24 mouse cellular contexts compared by ENCODE assay signal in genomic region chr7:80912496-80912895, GRCm38 (mm10). TPM values are rescaled to one million over a fixed set of nuclear protein-coding genes. Genes with fewer than 3 reads are reported as not detected.
DNase-seq lines count a peak whose midpoint lies in the region; ATAC-seq and TF ChIP-seq lines count a peak whose summit lies in the region.
"Had no signal": no experiment of that assay in that cellular context is flagged by ENCODE, and none has a peak within 500 bp of the region (broad histone marks: within the 10 kb centered on the region; RNA-seq: fewer than 3 reads in every experiment).

No protein-coding gene starts in this region.

- H3K9ac ChIP-seq in ES-E14 (ENCODE audit: insufficient read depth, low read depth, low read length, poor library complexity, severe bottlenecking): no peak overlapping the region
- H3K9ac ChIP-seq in stomach, postnatal 0 days (ENCODE audit: low read length): no peak overlapping the region
- H3K9ac ChIP-seq: embryonic facial prominence, embryonic 15.5 days; hindbrain, embryonic 14.5 days had no signal

- H3K4me3 ChIP-seq in layer of hippocampus, adult 2 months: no peak overlapping the region
- H3K4me3 ChIP-seq in ES-E14 (ENCODE audit: insufficient read depth in 1 of 2, low read depth in 1 of 2, low read length in 2 of 2, poor library complexity in 1 of 2, severe bottlenecking in 1 of 2): no peak overlapping the region
- H3K4me3 ChIP-seq in stomach, postnatal 0 days (ENCODE audit: low read depth, low read length): no peak overlapping the region
- H3K4me3 ChIP-seq: embryonic facial prominence, embryonic 15.5 days; erythroblast, embryonic 14.5 days; forebrain, embryonic 10.5 days; heart, embryonic 10.5 days had no signal

- H3K36me3 ChIP-seq in ES-E14 (ENCODE audit: control insufficient read depth, insufficient read depth, low read length, poor library complexity, severe bottlenecking): peaks cover 10% of the 10 kb centered on the region
- H3K36me3 ChIP-seq in stomach, postnatal 0 days (ENCODE audit: control insufficient read depth, insufficient read depth, low read length): peaks cover 11% of the 10 kb centered on the region; the same call in 1 of the 2 replicates

- WGBS in stomach, postnatal 0 days: 77% methylated on average over 8 of the region's 8 CpGs

- TF ChIP-seq CTCF in layer of hippocampus, adult 2 months (conservative IDR thresholded peaks at IDR 0.05): no peak
- no peak for TF ChIP-seq CTCF in stomach, postnatal 0 days (IDR thresholded peaks at IDR 0.05; ENCODE audit: low read depth)

- TF ChIP-seq EP300 in stomach, postnatal 0 days (optimal IDR thresholded peaks at IDR 0.05): no peak

- H3K4me1 ChIP-seq in ES-E14 (ENCODE audit: control insufficient read depth in 2 of 2, insufficient read depth in 2 of 2, low read length in 2 of 2, poor library complexity in 1 of 2): peaks cover 4 to 16% of the 10 kb centered on the region in 2 experiments; a peak in 2 of 4 replicates
- H3K4me1 ChIP-seq in stomach, postnatal 0 days (replicated peaks; ENCODE audit: control insufficient read depth, insufficient read depth): no peaks in the 10 kb centered on the region
- H3K4me1 ChIP-seq: embryonic facial prominence, embryonic 15.5 days; forebrain, embryonic 10.5 days; heart, embryonic 10.5 days had no signal

- peak overlapping the region; percentile 46 for H3K27ac ChIP-seq in layer of hippocampus, adult 2 months
- 0 out of 2 replicates have a peak overlapping the region, but pooled peaks have one; percentile 1 for H3K27ac ChIP-seq in ES-E14 (ENCODE audit: insufficient read depth, low read depth, low read length, poor library complexity, severe bottlenecking)
- H3K27ac ChIP-seq in stomach, postnatal 0 days (replicated peaks): no peak overlapping the region; the same call in 1 of the 2 replicates
- H3K27ac ChIP-seq: embryonic facial prominence, embryonic 15.5 days; forebrain, embryonic 10.5 days; heart, embryonic 10.5 days; hindbrain, embryonic 14.5 days had no signal

- no peaks in the 10 kb centered on the region for H3K9me3 ChIP-seq in ES-E14 (ENCODE audit: control insufficient read depth, insufficient read depth, low read depth, low read length)
- no peaks in the 10 kb centered on the region for H3K9me3 ChIP-seq in stomach, postnatal 0 days (ENCODE audit: control insufficient read depth, low read length)
- H3K9me3 ChIP-seq: embryonic facial prominence, embryonic 15.5 days; forebrain, embryonic 10.5 days; heart, embryonic 10.5 days had no signal

- no peaks in the 10 kb centered on the region for H3K27me3 ChIP-seq in stomach, postnatal 0 days (ENCODE audit: control insufficient read depth, insufficient read depth, low read length)
- H3K27me3 ChIP-seq: embryonic facial prominence, embryonic 15.5 days had no signal

- in situ Hi-C loops in ES-E14 (cut with MboI; ENCODE audit: low sequenced_read_pairs in 2 of 2, unreplicated experiment in 2 of 2): no loop called here

- ATAC-seq in activated CD4-positive, CD25-positive, alpha-beta regulatory T cell, adult 4 months: peak; percentile 76
- peak; percentile 53; the same call in 1 of the 2 replicates for ATAC-seq in stomach, postnatal 0 days (ENCODE audit: low FRiP score, low TSS enrichment)
- ATAC-seq: forebrain, embryonic 14.5 days had no signal

- no peak overlapping the region for H3K4me2 ChIP-seq in stomach, postnatal 0 days (replicated peaks; ENCODE audit: low read depth)
- H3K4me2 ChIP-seq: embryonic facial prominence, embryonic 15.5 days; hindbrain, embryonic 14.5 days had no signal

- no peak for DNase-seq in layer of hippocampus, adult 2 months (ENCODE audit: low spot score in 2 of 2)
- DNase-seq in layer of hippocampus, postnatal 10 days (ENCODE audit: low spot score in 2 of 2): no peak
- DNase-seq in ES-E14 (ENCODE audit: low read depth, low spot score): no peak
- no peak for DNase-seq in stomach, postnatal 0 days (ENCODE audit: low spot score)
- DNase-seq in retina, embryonic 14.5 days (ENCODE audit: low spot score): no peak
- no peak for DNase-seq in heart, adult 8-10 months (ENCODE audit: low spot score)
- no peak for DNase-seq in cerebellum, adult 9-10 months
- DNase-seq: adrenal gland, adult 8-10 months; adrenal gland, postnatal 36 days; cerebellum, adult 2 months; cerebellum, postnatal 14 days; embryo, embryonic 11 days; gastrocnemius, postnatal 36 days; heart, adult 11 months; heart, postnatal 10 days had no signal

TF ChIP-seq in ES-E14, 5 proteins besides CTCF, POLR2A, EP300 and RAD21:
- TF ChIP-seq HCFC1 (IDR thresholded peaks at IDR 0.05; ENCODE audit: borderline replicate concordance, insufficient read depth, low read length) (no peak), ZC3H11A (IDR thresholded peaks at IDR 0.05; ENCODE audit: borderline replicate concordance, low read depth, low read length) (no peak), CHD2 (IDR thresholded peaks at IDR 0.05; ENCODE audit: low read depth, low read length) (no peak), MAFK (IDR thresholded peaks at IDR 0.05; ENCODE audit: insufficient read depth, low read depth, low read length) (no peak), ZNF384 (IDR thresholded peaks at IDR 0.05; ENCODE audit: low read depth, low read length) (no peak)

RNA-seq across cellular contexts. Expression of gene Nmb, which starts 7.6 kb away (rescaled TPM):
- 10 to 100 TPM; 10.7 to 13.7 TPM for total RNA-seq in layer of hippocampus, adult 2 months (2021)
- total RNA-seq in layer of hippocampus, postnatal 10 days (2021): 10 to 100 TPM in 1 of 2 experiments, 1 to 10 TPM in 1; 9.9 to 12.7 TPM
- 17.4 and 23.2 TPM in 2 replicates for total RNA-seq in ES-E14 (2012; rRNA removed)
- polyA plus RNA-seq in activated CD4-positive, CD25-positive, alpha-beta regulatory T cell, adult 4 months (2017; shearing (Covaris generic)): 10 to 100 TPM; 58.7 to 67.5 TPM
- 1.9 and 3.3 TPM in 2 replicates for polyA plus RNA-seq in stomach, postnatal 0 days (2015; fragmentation: Nextera tagmentation; extraction: Ambion mirVana)
- 10 to 100 TPM in 1 of 4 experiments, 1 to 10 TPM in 3; 5.1 to 11.7 (median 7.9) TPM for total RNA-seq in heart, adult 8-10 months (2022)
- total RNA-seq: common myeloid progenitor, adult 5-6 weeks; hematopoietic stem cell, adult 5-6 weeks had no signal
- polyA plus RNA-seq: erythroblast, embryonic 14.5 days had no signal

RNA-seq across cellular contexts. Expression of gene Wdr73, which starts 11.4 kb away (rescaled TPM):
- 10 to 100 TPM; 31.2 to 33.3 TPM for total RNA-seq in layer of hippocampus, adult 2 months (2021)
- total RNA-seq in layer of hippocampus, postnatal 10 days (2021): 10 to 100 TPM; 28.4 to 33.4 TPM
- 38.2 and 41.5 TPM in 2 replicates for total RNA-seq in ES-E14 (2012; rRNA removed)
- polyA plus RNA-seq in activated CD4-positive, CD25-positive, alpha-beta regulatory T cell, adult 4 months (2017; shearing (Covaris generic)): 10 to 100 TPM; 22.5 to 27.1 TPM
- 16.8 and 16.9 TPM in 2 replicates for polyA plus RNA-seq in stomach, postnatal 0 days (2015; fragmentation: Nextera tagmentation; extraction: Ambion mirVana)
- total RNA-seq in heart, adult 8-10 months (2022): 1 to 10 TPM; 4.6 to 7.6 (median 6.3) TPM

RNA-seq across cellular contexts. Expression of gene Sec11a, which starts 35.1 kb away (rescaled TPM):
- total RNA-seq in layer of hippocampus, adult 2 months (2021): 10 to 100 TPM; 54.2 to 56.2 TPM
- 10 to 100 TPM; 75.7 to 79.5 TPM for total RNA-seq in layer of hippocampus, postnatal 10 days (2021)
- total RNA-seq in ES-E14 (2012; rRNA removed): 171 and 218 TPM in 2 replicates
- polyA plus RNA-seq in activated CD4-positive, CD25-positive, alpha-beta regulatory T cell, adult 4 months (2017; shearing (Covaris generic)): 100 to 1,000 TPM; 243 to 262 TPM
- 167 and 168 TPM in 2 replicates for polyA plus RNA-seq in stomach, postnatal 0 days (2015; fragmentation: Nextera tagmentation; extraction: Ambion mirVana)
- 10 to 100 TPM; 35.3 to 41.0 (median 39.2) TPM for total RNA-seq in heart, adult 8-10 months (2022)

RNA-seq across cellular contexts. Expression of gene Zscan2, which starts 51.8 kb away (rescaled TPM):
- total RNA-seq in layer of hippocampus, adult 2 months (2021): 10 to 100 TPM; 15.1 to 17.4 TPM
- 10 to 100 TPM; 13.5 to 14.4 TPM for total RNA-seq in layer of hippocampus, postnatal 10 days (2021)
- total RNA-seq in ES-E14 (2012; rRNA removed): 2.3 and 2.4 TPM in 2 replicates
- polyA plus RNA-seq in activated CD4-positive, CD25-positive, alpha-beta regulatory T cell, adult 4 months (2017; shearing (Covaris generic)): 1 to 10 TPM; 3.0 to 3.3 TPM
- 0.63 and 0.76 TPM in 2 replicates for polyA plus RNA-seq in stomach, postnatal 0 days (2015; fragmentation: Nextera tagmentation; extraction: Ambion mirVana)
- total RNA-seq in heart, adult 8-10 months (2022): 1 to 10 TPM; 4.7 to 8.1 (median 6.2) TPM
